13 mouse cellular contexts compared by ENCODE assay signal in the genomic region with DNA sequence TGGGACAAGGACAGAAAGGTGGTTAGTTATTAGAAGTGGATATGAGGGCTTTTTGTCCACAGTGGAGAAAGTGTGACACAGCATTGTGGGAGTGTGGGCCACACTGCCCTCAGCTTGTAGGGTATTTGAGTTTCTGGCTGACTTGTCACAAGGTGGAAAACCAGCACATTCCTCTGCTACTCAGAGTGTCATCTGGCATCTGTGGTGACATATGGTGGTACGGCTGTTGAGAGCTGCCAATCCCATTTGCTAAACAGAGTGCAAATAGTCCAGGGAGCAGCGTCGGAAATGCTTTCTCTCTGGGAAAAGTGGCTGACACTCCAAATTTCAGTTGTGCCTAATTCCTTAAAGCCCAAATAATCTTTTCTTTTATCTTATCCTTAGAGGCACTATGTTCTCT. TPM values are rescaled to one million over a fixed set of nuclear protein-coding genes. Genes with fewer than 3 reads are reported as not detected.
DNase-seq lines count a peak whose midpoint lies in the region; ATAC-seq lines count a peak whose summit lies in the region.
"Had no signal": no experiment of that assay in that cellular context is flagged by ENCODE, and none has a peak within 500 bp of the region (broad histone marks: within the 10 kb centered on the region; RNA-seq: fewer than 3 reads in every experiment).

No protein-coding gene starts in this region.

- H3K9ac ChIP-seq in embryonic facial prominence, embryonic 14.5 days (ENCODE audit: low read depth, low read length): no peak overlapping the region

- no peaks in the 10 kb centered on the region for H3K27me3 ChIP-seq in embryonic facial prominence, embryonic 14.5 days (replicated peaks; ENCODE audit: control insufficient read depth, insufficient read depth, low read length)
- H3K27me3 ChIP-seq in embryonic facial prominence, embryonic 10.5 days (replicated peaks; ENCODE audit: low read depth, poor library complexity, severe bottlenecking): no peaks in the 10 kb centered on the region

- no peak overlapping the region for H3K27ac ChIP-seq in embryonic facial prominence, embryonic 14.5 days (replicated peaks; ENCODE audit: low read depth, low read length)
- no peak overlapping the region for H3K27ac ChIP-seq in embryonic facial prominence, embryonic 10.5 days (replicated peaks)

- 74% methylated on average over 3 of the region's 3 CpGs for WGBS in embryonic facial prominence, embryonic 14.5 days
- 74% methylated on average over 3 of the region's 3 CpGs for WGBS in embryonic facial prominence, embryonic 10.5 days

- H3K36me3 ChIP-seq in embryonic facial prominence, embryonic 14.5 days (ENCODE audit: control insufficient read depth, insufficient read depth, low read length): no peaks in the 10 kb centered on the region
- H3K36me3 ChIP-seq in embryonic facial prominence, embryonic 10.5 days (replicated peaks): no peaks in the 10 kb centered on the region

- ATAC-seq in embryonic facial prominence, embryonic 14.5 days (ENCODE audit: low read depth): peak; percentile 55; the same call in 1 of the 2 replicates
- ATAC-seq in megakaryocyte progenitor cell, adult 5-6 weeks (replicated peaks; ENCODE audit: poor library complexity): no peak
- ATAC-seq: intestine, postnatal 0 days had no signal

- DNase-seq in embryonic facial prominence, embryonic 14.5 days (ENCODE audit: low spot score): peak; percentile 21
- DNase-seq in embryonic facial prominence, embryonic 10.5 days (ENCODE audit: low spot score): no peak
- DNase-seq in right cerebral cortex, adult 2 months (ENCODE audit: low spot score in 2 of 2): peak; percentile 26 to 34
- DNase-seq in right cerebral cortex, postnatal 4 days: no peak
- peak; percentile 39 for DNase-seq in layer of hippocampus, adult 9-11 months
- DNase-seq in heart, postnatal 25 days (ENCODE audit: low spot score): no peak
- DNase-seq in adrenal gland, adult 18-20 months (ENCODE audit: low spot score in 2 of 2): no peak
- DNase-seq: gastrocnemius, postnatal 25 days; lung, postnatal 4 days; right cerebral cortex, postnatal 14 days had no signal

- H3K9me3 ChIP-seq in embryonic facial prominence, embryonic 14.5 days (ENCODE audit: control insufficient read depth, low read length): no peaks in the 10 kb centered on the region
- no peaks in the 10 kb centered on the region for H3K9me3 ChIP-seq in embryonic facial prominence, embryonic 10.5 days

- H3K4me3 ChIP-seq in embryonic facial prominence, embryonic 14.5 days (ENCODE audit: low read depth, low read length): no peak overlapping the region
- no peak overlapping the region for H3K4me3 ChIP-seq in embryonic facial prominence, embryonic 10.5 days

- no peak overlapping the region for H3K4me2 ChIP-seq in embryonic facial prominence, embryonic 14.5 days (ENCODE audit: low read depth, low read length)

- no peaks in the 10 kb centered on the region for H3K4me1 ChIP-seq in embryonic facial prominence, embryonic 14.5 days (ENCODE audit: control insufficient read depth, insufficient read depth, low read length)
- H3K4me1 ChIP-seq in embryonic facial prominence, embryonic 10.5 days: no peaks in the 10 kb centered on the region

- intact Hi-C loops in heart, postnatal 25 days (cut with DNase I): loop anchor here (10.0 kb wide), 1 partner anchor 172 kb away; no protein-coding TSS in a partner anchor

RNA-seq across cellular contexts. Expression of gene Anks1b, which starts 46.4 kb away (rescaled TPM):
- polyA plus RNA-seq in embryonic facial prominence, embryonic 14.5 days (2014; fragmentation: Nextera tagmentation; extraction: Ambion mirVana): 2.0 and 2.2 TPM in 2 replicates
- polyA plus RNA-seq in embryonic facial prominence, embryonic 10.5 days (2016; fragmentation: Nextera tagmentation; extraction: Ambion mirVana): 0.53 and 1.6 TPM in 2 replicates
- under 1 TPM; 0.48 to 0.70 TPM for total RNA-seq in heart, postnatal 25 days (2021)
- not detected in 2 replicates for total RNA-seq in megakaryocyte progenitor cell, adult 5-6 weeks (2015)
- total RNA-seq in megakaryocyte progenitor cell, adult 5-6 weeks (2017): not detected in 2 replicates
- total RNA-seq in adrenal gland, adult 18-20 months (2021): under 1 TPM; 0.30 to 0.99 TPM
- polyA plus RNA-seq: liver, adult 2 months had no signal

Comparison
In these comparisons a context has a peak if more than half of its experiments do, and no peak if none do; other contexts are left out.
1. DNase-seq: peak in embryonic facial prominence, embryonic 14.5 days (single experiment), right cerebral cortex, adult 2 months (2 of 2) and layer of hippocampus, adult 9-11 months (single experiment); none in embryonic facial prominence, embryonic 10.5 days (single experiment), right cerebral cortex, postnatal 4 days (single experiment), heart, postnatal 25 days (single experiment) and adrenal gland, adult 18-20 months (0 of 2).